Mouse (Mus musculus): ENCODE measurements at regions not wholly inside any gene's neighbourhood (a gene's known extent, or its start where the extent isn't known, plus 50 kb on each side); places are given as distances from the start of the nearest gene placed in this dataset.
A peak's percentile ranks its signal among the peaks of the same experiment; 100 is the strongest.

DNA sequence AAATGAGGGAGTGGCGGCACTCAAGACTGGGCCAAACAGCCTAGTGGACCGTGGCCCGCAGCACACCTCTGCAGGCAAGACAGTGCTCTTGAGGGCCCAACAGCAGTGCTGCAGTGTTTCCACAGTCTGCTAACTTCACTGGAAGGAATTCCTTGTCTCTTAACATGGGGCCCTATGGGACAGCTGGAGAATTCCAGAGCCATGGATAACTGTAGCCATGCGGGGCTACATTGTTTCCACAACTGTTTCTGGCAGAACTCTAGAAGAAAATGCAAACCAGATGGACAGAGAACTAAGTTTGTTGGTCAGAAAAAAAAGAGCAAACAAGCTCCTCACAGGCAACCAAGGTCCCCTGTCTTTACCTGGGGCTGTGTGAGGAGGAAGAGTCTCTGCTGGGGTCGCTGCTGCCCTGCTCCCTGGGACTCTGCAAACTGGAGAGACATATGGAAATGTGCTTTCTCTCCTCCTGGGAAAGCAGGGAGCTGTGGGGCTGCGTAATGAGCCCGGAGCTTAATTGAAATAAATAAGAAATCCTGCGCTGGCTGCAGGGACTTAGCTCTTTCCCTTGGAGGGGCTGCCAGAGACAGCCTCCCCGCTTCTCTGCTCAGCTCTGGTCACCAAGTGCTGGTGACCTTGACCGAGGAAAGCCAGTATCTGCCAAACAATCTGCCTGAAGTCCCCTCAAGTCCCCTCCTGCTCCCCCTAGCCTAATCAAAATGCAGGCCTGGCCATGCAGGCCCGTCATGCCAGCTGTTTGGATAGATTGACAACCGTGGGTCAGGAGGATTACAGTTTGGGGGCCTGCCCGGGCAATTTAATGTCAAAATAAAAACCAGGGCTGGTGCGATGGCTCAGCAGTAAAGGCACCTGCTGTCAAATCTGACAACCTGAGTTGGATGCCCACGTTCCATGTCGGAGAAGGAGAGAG lies 167.0 kb downstream of the Rybp start:
- Histone ChIP-seq H3K27ac (ENCODE audit: poor library complexity, severe bottlenecking) (no peak overlapping the region), H3K27me3 (replicated peaks) (peaks cover 22% of the 10 kb centered on the region; the same call in 1 of the 2 replicates), H3K9ac (no peak overlapping the region), H3K36me3 (no peaks in the 10 kb centered on the region), H3K9me3 (replicated peaks) (no peaks in the 10 kb centered on the region; the same call in 1 of the 2 replicates), H3K4me1 (replicated peaks) (peaks cover 14% of the 10 kb centered on the region), H3K4me3 (no peak overlapping the region), H3K4me2 (no peak overlapping the region)
- no peak for ATAC-seq (ENCODE audit: insufficient number of reproducible peaks, low FRiP score)
- WGBS = 59% methylated on average over 16 of the region's 16 CpGs

GRCm38 (mm10) chr6:100117084-100117483 lies 170.2 kb downstream of the Rybp start:
- Histone ChIP-seq H3K27me3 (replicated peaks) (peaks cover 27% of the 10 kb centered on the region), H3K27ac (ENCODE audit: poor library complexity, severe bottlenecking) (no peak overlapping the region), H3K4me3 (no peak overlapping the region), H3K36me3 (no peaks in the 10 kb centered on the region), H3K4me1 (replicated peaks) (peaks cover 18% of the 10 kb centered on the region), H3K9ac (no peak overlapping the region), H3K9me3 (replicated peaks) (no peaks in the 10 kb centered on the region), H3K4me2 (no peak overlapping the region)
- no peak for ATAC-seq (ENCODE audit: insufficient number of reproducible peaks, low FRiP score)
- 71% methylated on average over 3 of the region's 3 CpGs for WGBS

DNA sequence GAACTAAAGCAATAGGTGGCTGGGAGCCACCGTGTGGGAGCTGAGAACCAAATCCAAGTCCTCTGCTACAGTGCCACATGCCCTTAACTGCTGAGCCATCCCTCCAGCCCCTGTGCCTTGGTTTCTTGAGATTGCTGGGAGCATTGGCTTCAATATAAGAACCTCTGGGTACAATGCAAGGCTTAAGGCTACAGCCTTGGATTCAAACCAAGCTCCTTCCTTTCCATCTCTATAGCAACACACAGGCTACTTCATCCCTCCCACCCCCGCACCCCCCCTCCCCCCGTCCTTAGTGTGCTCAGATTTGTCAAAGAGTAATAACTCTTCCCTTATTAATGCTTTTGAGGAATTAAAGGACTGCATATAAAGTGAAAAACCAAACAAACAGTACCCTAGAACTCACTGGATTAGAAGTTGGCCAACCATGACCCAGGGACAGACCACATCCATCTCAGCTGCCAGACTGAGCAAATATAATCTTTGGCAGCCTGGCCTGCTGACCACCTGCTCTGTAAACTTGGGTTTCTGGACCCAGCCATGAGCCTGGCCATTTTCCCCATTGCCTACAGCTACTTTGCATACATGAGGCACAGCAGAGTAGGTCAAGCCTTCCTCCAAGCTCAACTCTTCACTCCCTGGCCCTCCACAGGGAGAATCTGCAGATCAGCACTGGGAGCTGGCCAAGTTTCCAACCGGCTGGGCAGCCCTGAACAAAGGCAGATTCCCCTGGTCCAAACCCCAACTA lies 173.7 kb downstream of the Rybp start:
- Histone ChIP-seq H3K4me1 (replicated peaks) (peaks cover 35% of the 10 kb centered on the region), H3K9me3 (replicated peaks) (no peaks in the 10 kb centered on the region), H3K4me3 (no peak overlapping the region), H3K27ac (ENCODE audit: poor library complexity, severe bottlenecking) (no peak overlapping the region), H3K4me2 (no peak overlapping the region), H3K36me3 (no peaks in the 10 kb centered on the region), H3K9ac (no peak overlapping the region), H3K27me3 (replicated peaks) (peaks cover 19% of the 10 kb centered on the region)
- WGBS = 66% methylated on average over 4 of the region's 4 CpGs
- ATAC-seq (ENCODE audit: insufficient number of reproducible peaks, low FRiP score) = no peak

DNA sequence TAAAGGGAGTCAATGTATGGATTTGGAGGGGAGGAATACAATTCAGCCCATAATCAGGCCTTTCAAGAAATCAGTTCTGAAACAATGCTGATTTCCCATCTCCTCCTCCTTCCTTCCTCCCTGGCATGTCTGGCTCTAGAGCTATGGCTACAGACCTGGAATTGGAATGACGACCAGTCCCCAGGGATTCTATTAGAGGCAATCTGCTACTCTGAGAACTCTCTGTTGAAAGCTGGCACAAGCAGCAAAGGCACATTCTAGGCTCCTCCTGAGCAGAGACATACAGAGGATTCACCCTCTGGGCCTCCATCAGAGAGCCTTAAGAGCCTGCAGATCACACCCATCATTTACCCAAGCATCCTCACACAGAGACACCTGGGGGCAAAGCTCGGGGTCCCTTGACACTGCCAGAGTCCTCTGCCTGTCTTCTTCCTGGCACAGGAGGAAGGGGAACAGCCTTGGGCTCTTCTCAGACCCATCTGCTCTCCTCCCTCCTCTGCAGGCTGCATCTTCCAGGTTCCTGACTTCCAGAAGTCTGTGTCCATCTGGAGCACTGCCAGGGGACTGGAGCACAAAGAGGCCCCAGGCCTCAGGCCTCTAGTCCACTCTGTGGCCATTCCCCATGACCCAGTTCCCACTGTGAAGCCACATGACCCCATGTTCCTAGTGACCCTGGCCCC lies 176.2 kb downstream of the Rybp start:
- Histone ChIP-seq H3K4me2 (no peak overlapping the region), H3K27ac (ENCODE audit: poor library complexity, severe bottlenecking) (no peak overlapping the region), H3K9me3 (replicated peaks) (no peaks in the 10 kb centered on the region), H3K9ac (no peak overlapping the region), H3K4me1 (replicated peaks) (peaks cover 50% of the 10 kb centered on the region), H3K4me3 (no peak overlapping the region), H3K27me3 (replicated peaks) (peaks cover 21% of the 10 kb centered on the region), H3K36me3 (no peaks in the 10 kb centered on the region)
- 58% methylated on average over 2 of the region's 2 CpGs for WGBS
- ATAC-seq (ENCODE audit: insufficient number of reproducible peaks, low FRiP score) = no peak

DNA sequence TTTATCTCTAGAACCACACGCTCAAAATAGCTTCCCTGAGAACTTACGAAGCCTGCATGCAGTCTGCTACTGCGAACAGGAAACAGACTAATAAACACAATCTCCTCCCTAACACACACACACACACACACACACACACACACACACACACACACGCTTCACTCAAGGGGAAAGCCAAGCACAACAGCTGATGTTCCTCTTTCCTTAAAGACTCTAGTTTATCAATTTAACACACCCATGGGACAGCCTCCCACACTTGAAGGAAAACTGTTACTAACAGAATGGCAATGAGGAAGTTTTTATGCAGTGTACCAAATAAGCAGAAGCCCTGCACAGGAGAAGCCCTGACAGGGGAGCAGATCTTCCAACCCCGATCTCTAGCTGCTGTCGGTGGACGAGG lies 177.3 kb downstream of the Rybp start:
- Histone ChIP-seq H3K36me3 (no peaks in the 10 kb centered on the region), H3K9ac (no peak overlapping the region), H3K4me3 (no peak overlapping the region), H3K9me3 (replicated peaks) (no peaks in the 10 kb centered on the region), H3K27ac (ENCODE audit: poor library complexity, severe bottlenecking) (0 out of 2 replicates have a peak overlapping the region, but pooled peaks have one; percentile 4), H3K4me1 (replicated peaks) (peaks cover 50% of the 10 kb centered on the region), H3K4me2 (no peak overlapping the region), H3K27me3 (replicated peaks) (peaks cover 13% of the 10 kb centered on the region)
- peak; percentile 29 for ATAC-seq (ENCODE audit: insufficient number of reproducible peaks, low FRiP score)
- WGBS = 15% methylated on average over 7 of the region's 7 CpGs

- no peaks in the 10 kb centered on the region for H3K36me3 ChIP-seq
- H3K4me3 ChIP-seq = no peak overlapping the region
- H3K4me2 ChIP-seq = no peak overlapping the region
- H3K9me3 ChIP-seq (replicated peaks) = no peaks in the 10 kb centered on the region
- 71% methylated on average over 3 of the region's 3 CpGs for WGBS
- H3K4me1 ChIP-seq (replicated peaks) = peaks cover 50% of the 10 kb centered on the region
- H3K9ac ChIP-seq = no peak overlapping the region
- peaks cover 13% of the 10 kb centered on the region for H3K27me3 ChIP-seq (replicated peaks)
- ATAC-seq (ENCODE audit: insufficient number of reproducible peaks, low FRiP score) = no peak
- 0 out of 2 replicates have a peak overlapping the region, but pooled peaks have one; percentile 14 for H3K27ac ChIP-seq (ENCODE audit: poor library complexity, severe bottlenecking)
Observed at GRCm38 (mm10) chr6:100109351-100109750, 177.9 kb downstream of the Rybp start.

DNA sequence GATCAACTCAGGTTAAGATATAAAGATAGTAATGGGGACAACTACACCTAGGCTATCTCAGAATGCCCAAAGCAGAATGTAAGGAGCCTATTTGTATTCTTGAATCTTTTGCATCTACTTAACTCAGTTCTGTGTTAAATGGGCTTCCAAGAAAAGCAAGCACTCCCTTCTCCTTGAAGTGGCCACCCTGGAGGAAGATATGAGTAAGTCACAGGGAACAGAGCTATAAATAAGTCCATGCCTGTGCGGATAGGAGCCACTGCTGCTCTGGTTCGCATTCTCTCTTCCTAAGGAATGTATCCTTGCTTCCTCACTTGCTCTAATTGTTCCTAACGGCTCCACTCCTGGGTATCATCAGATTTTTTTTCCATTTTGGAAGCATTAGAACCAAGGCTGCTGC lies 179.8 kb downstream of the Rybp start:
- H3K4me3 ChIP-seq = no peak overlapping the region
- H3K4me2 ChIP-seq = no peak overlapping the region
- H3K36me3 ChIP-seq = no peaks in the 10 kb centered on the region
- H3K9ac ChIP-seq = no peak overlapping the region
- H3K27ac ChIP-seq (ENCODE audit: poor library complexity, severe bottlenecking) = peak overlapping the region; percentile 28; the same call in 1 of the 2 replicates
- H3K27me3 ChIP-seq (replicated peaks) = peaks cover 13% of the 10 kb centered on the region; the same call in 1 of the 2 replicates
- 19% methylated on average over 3 of the region's 3 CpGs for WGBS
- H3K4me1 ChIP-seq (replicated peaks) = peaks cover 45% of the 10 kb centered on the region
- H3K9me3 ChIP-seq (replicated peaks) = no peaks in the 10 kb centered on the region
- no peak for ATAC-seq (ENCODE audit: insufficient number of reproducible peaks, low FRiP score)

DNA sequence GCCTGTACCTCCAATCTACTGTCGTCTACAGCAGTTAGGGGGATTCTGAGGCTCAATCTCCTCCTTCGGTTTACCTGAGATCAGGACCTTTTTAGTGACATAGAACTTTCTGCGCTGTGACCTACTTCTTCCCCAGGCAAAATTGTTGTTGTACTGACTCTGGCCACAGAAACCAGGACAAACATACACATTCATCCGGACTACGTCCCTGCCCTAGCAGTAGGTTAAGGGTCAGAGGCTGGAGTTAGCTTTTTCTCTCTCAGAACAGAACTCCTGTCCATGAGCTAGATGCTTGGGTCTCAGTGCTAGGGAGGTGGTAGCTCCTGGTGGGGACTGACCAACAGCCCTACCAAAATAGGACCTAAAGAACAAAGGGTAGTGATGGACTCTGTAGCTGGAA lies 180.2 kb downstream of the Rybp start:
- no peak for ATAC-seq (ENCODE audit: insufficient number of reproducible peaks, low FRiP score)
- H3K4me1 ChIP-seq (replicated peaks) = peaks cover 45% of the 10 kb centered on the region
- H3K36me3 ChIP-seq = no peaks in the 10 kb centered on the region
- H3K27ac ChIP-seq (ENCODE audit: poor library complexity, severe bottlenecking) = no peak overlapping the region
- H3K9ac ChIP-seq = no peak overlapping the region
- 79% methylated on average over 5 of the region's 5 CpGs for WGBS
- H3K9me3 ChIP-seq (replicated peaks) = no peaks in the 10 kb centered on the region
- H3K4me2 ChIP-seq = no peak overlapping the region
- H3K27me3 ChIP-seq (replicated peaks) = peaks cover 16% of the 10 kb centered on the region; the same call in 1 of the 2 replicates
- H3K4me3 ChIP-seq = no peak overlapping the region

GRCm38 (mm10) chr6:100100565-100101133 lies 186.6 kb downstream of the Rybp start:
- Histone ChIP-seq H3K36me3 (no peaks in the 10 kb centered on the region), H3K4me3 (no peak overlapping the region), H3K27me3 (replicated peaks) (peaks cover 46% of the 10 kb centered on the region), H3K27ac (ENCODE audit: poor library complexity, severe bottlenecking) (no peak overlapping the region), H3K4me1 (replicated peaks) (peaks cover 9% of the 10 kb centered on the region), H3K9me3 (replicated peaks) (no peaks in the 10 kb centered on the region), H3K4me2 (no peak overlapping the region), H3K9ac (no peak overlapping the region)
- 74% methylated on average over 4 of the region's 4 CpGs for WGBS
- no peak for ATAC-seq (ENCODE audit: insufficient number of reproducible peaks, low FRiP score)

DNA sequence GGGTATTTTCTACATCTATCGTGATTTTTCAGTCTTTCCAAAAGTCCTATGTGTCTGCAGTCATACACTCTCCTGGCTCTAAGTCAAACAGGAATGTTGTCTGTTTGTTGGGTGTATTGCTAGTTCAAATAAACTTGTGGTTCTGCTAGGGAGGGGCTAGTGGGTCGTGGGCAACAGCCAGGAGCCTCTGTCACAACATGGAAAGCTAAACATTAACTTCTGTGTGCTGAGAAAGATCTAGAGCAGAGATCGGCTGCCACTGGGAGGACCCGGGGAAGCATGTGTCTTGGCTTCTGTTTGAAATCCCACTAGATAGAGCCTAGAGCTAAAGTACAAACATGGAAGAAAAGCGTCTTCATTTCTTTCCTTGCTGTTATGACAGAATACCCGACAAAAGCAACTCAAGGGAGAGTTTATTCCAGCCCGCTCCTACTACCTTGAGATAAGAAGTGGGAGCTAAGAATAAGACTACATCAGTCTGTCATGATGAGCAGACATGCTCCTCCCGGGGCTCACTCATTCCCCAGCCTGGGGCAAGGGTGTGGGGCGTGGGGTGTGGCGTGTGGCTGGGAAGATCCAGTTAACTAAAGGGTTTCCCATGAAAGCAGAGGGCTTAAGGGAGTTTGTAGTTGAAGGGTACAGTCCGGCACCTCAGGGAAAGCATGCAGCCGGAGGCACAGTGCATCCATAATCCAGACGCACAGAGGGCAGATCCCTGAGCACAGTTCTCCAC lies 190.7 kb downstream of the Rybp start:
- no peak for ATAC-seq (ENCODE audit: insufficient number of reproducible peaks, low FRiP score)
- Histone ChIP-seq H3K9me3 (replicated peaks) (no peaks in the 10 kb centered on the region), H3K4me3 (no peak overlapping the region), H3K9ac (no peak overlapping the region), H3K4me1 (replicated peaks) (peaks cover 24% of the 10 kb centered on the region), H3K4me2 (no peak overlapping the region), H3K27me3 (replicated peaks) (peaks cover 60% of the 10 kb centered on the region), H3K36me3 (no peaks in the 10 kb centered on the region), H3K27ac (ENCODE audit: poor library complexity, severe bottlenecking) (no peak overlapping the region)
- WGBS = 60% methylated on average over 13 of the region's 13 CpGs

Measured in heart, embryonic 12.5 days (tissue).